In the genomic region with DNA sequence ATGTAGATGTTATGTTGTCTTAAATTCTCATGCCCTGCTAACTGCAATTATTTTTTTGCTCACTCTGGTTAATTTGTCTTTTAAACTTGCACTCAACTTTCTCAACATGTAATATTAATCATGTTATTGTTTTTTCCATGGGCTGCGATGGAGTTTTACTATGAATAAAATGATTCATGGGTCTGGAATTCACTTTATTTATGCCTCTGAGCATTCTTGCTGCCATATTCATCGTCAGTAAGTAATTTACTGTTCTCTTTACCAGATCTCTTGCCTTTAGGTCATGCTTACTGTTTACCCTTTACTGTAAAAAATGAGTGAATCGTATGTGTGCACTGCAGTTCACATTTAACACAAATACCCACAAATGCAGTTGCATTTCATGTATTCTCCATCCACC, we compare ENCODE assay signal across 27 mouse cellular contexts.
"Had no signal": no experiment of that assay in that cellular context is flagged by ENCODE, and none has a peak within 500 bp of the region (broad histone marks: within the 10 kb centered on the region; RNA-seq: fewer than 3 reads in every experiment).

No protein-coding gene starts in this region.

- H3K4me2 ChIP-seq: embryonic facial prominence, embryonic 12.5 days; embryonic facial prominence, embryonic 13.5 days; embryonic facial prominence, embryonic 15.5 days; forebrain, embryonic 12.5 days; forebrain, embryonic 13.5 days; forebrain, embryonic 15.5 days had no signal

- H3K9me3 ChIP-seq: embryonic facial prominence, embryonic 10.5 days; embryonic facial prominence, embryonic 12.5 days; embryonic facial prominence, embryonic 13.5 days; embryonic facial prominence, embryonic 15.5 days; forebrain, embryonic 10.5 days; forebrain, embryonic 12.5 days; forebrain, embryonic 13.5 days; forebrain, embryonic 15.5 days had no signal

- H3K4me1 ChIP-seq: embryonic facial prominence, embryonic 10.5 days; embryonic facial prominence, embryonic 12.5 days; embryonic facial prominence, embryonic 13.5 days; embryonic facial prominence, embryonic 15.5 days; forebrain, embryonic 10.5 days; forebrain, embryonic 12.5 days; forebrain, embryonic 13.5 days; forebrain, embryonic 15.5 days had no signal

- H3K27ac ChIP-seq: embryonic facial prominence, embryonic 10.5 days; embryonic facial prominence, embryonic 12.5 days; embryonic facial prominence, embryonic 13.5 days; embryonic facial prominence, embryonic 15.5 days; forebrain, embryonic 10.5 days; forebrain, embryonic 12.5 days; forebrain, embryonic 13.5 days; forebrain, embryonic 15.5 days; gastrocnemius, adult 2 months; heart, adult 2 months had no signal

- H3K4me3 ChIP-seq: embryonic facial prominence, embryonic 10.5 days; embryonic facial prominence, embryonic 12.5 days; embryonic facial prominence, embryonic 13.5 days; embryonic facial prominence, embryonic 15.5 days; erythroblast, embryonic 14.5 days; forebrain, embryonic 10.5 days; forebrain, embryonic 12.5 days; forebrain, embryonic 13.5 days; forebrain, embryonic 15.5 days; gastrocnemius, adult 2 months; heart, adult 2 months had no signal

- DNase-seq: cerebellum, adult 9-10 months; cerebellum, adult 9-11 months; cerebellum, postnatal 10 days; cerebellum, postnatal 14 days; cerebellum, postnatal 25 days; cerebellum, postnatal 36 days; embryo, embryonic 11 days; forebrain, postnatal 0 days; gastrocnemius, adult 2 months; gastrocnemius, postnatal 10 days; gastrocnemius, postnatal 14 days; gastrocnemius, postnatal 25 days; gastrocnemius, postnatal 36 days; heart, adult 11 months; heart, adult 18-20 months; heart, adult 2 months had no signal

- H3K36me3 ChIP-seq: embryonic facial prominence, embryonic 10.5 days; embryonic facial prominence, embryonic 12.5 days; embryonic facial prominence, embryonic 13.5 days; embryonic facial prominence, embryonic 15.5 days; forebrain, embryonic 10.5 days; forebrain, embryonic 12.5 days; forebrain, embryonic 15.5 days had no signal

- H3K27me3 ChIP-seq: embryonic facial prominence, embryonic 12.5 days; embryonic facial prominence, embryonic 13.5 days; embryonic facial prominence, embryonic 15.5 days; forebrain, embryonic 12.5 days; forebrain, embryonic 13.5 days; forebrain, embryonic 15.5 days had no signal

- H3K9ac ChIP-seq: embryonic facial prominence, embryonic 12.5 days; embryonic facial prominence, embryonic 13.5 days; embryonic facial prominence, embryonic 15.5 days; forebrain, embryonic 12.5 days; forebrain, embryonic 13.5 days; forebrain, embryonic 15.5 days; forebrain, postnatal 0 days had no signal

- ATAC-seq: forebrain, embryonic 13.5 days; forebrain, embryonic 14.5 days; forebrain, embryonic 15.5 days; forebrain, embryonic 16.5 days; forebrain, postnatal 0 days had no signal
